Mouse (Mus musculus) embryonic facial prominence, embryonic 11.5 days (tissue): ENCODE measurements around the gene Ncoa7. TPM values are rescaled to one million over a fixed set of nuclear protein-coding genes. Genes with fewer than 3 reads are reported as not detected.

ENCODE experiments used
- ATAC-seq: fragments of 200-750 bp; cut with Nextera tagmentation; replicated peaks from 2 replicates; pipeline ENCODE4 v1.8.0; 2017; ENCODE audit warnings: low read depth; ENCODE audit not compliant: insufficient number of reproducible peaks, low FRiP score, low TSS enrichment
- DNase-seq: peaks from one replicate; pipeline ENCODE4 v3.0.0-alpha.2; 2015; ENCODE audit warnings: low spot score
- H3K27ac ChIP-seq: fragments of 300-500 bp; sonication (generic); replicated peaks from 2 replicates; pipeline ENCODE4 v1.5.1; 2014; ENCODE audit warnings: mild to moderate bottlenecking, low read depth, low read length, control low read depth
- H3K27me3 ChIP-seq: fragments of 300-500 bp; sonication (generic); 2 replicates; pipeline ENCODE4 v1.6.1; 2014; ENCODE audit warnings: mild to moderate bottlenecking, low read length, moderate library complexity, mixed read lengths; ENCODE audit not compliant: control insufficient read depth, insufficient read depth
- H3K36me3 ChIP-seq: fragments of 300-500 bp; sonication (generic); replicated peaks from 2 replicates; pipeline ENCODE4 v1.6.1; 2014; ENCODE audit warnings: low read depth, mild to moderate bottlenecking, low read length, moderate library complexity, mixed read lengths; ENCODE audit not compliant: control insufficient read depth, insufficient read depth
- H3K4me1 ChIP-seq: fragments of 300-500 bp; sonication (generic); 2 replicates; pipeline ENCODE4 v1.6.1; 2014; ENCODE audit warnings: low read length, mixed read lengths; ENCODE audit not compliant: control insufficient read depth, insufficient read depth
- H3K4me2 ChIP-seq: fragments of 300-500 bp; sonication (generic); 2 replicates; pipeline ENCODE4 v1.6.1; 2014; ENCODE audit warnings: low read depth, mild to moderate bottlenecking, control low read depth, low read length, moderate library complexity
- H3K4me3 ChIP-seq: fragments of 300-500 bp; sonication (generic); 2 replicates; pipeline ENCODE4 v1.5.1; 2014; ENCODE audit warnings: low read depth, low read length, control low read depth
- H3K9ac ChIP-seq: fragments of 300-500 bp; sonication (generic); replicated peaks from 2 replicates; pipeline ENCODE4 v1.6.1; 2014; ENCODE audit warnings: mild to moderate bottlenecking, control low read depth, low read length
- H3K9me3 ChIP-seq: fragments of 300-500 bp; sonication (generic); replicated peaks from 2 replicates; pipeline ENCODE4 v1.6.1; 2016; ENCODE audit warnings: mild to moderate bottlenecking, low read length, inconsistent platforms, mixed read lengths; ENCODE audit not compliant: control insufficient read depth
- WGBS: fragments of 180-500 bp; shearing (Covaris S2); extraction: QIAGEN DNeasy Blood & Tissue Kit; methylation state at CpG from one replicate; pipeline ENCODE4 v1.1.7; 2014; 5-methylcytosine and 5-hydroxymethylcytosine counted together
- polyA plus RNA-seq: library from polyadenylated mRNA; unstranded; fragments of >200 nt; fragmentation: Nextera tagmentation; extraction: Ambion mirVana; gene quantifications from 2 replicates; pipeline ENCODE4 v1.2.1, GENCODE M21; 2014

Gene Ncoa7
- polyA plus RNA-seq, 1 experiment from 2014 or later, result 9.7 TPM

DNA sequence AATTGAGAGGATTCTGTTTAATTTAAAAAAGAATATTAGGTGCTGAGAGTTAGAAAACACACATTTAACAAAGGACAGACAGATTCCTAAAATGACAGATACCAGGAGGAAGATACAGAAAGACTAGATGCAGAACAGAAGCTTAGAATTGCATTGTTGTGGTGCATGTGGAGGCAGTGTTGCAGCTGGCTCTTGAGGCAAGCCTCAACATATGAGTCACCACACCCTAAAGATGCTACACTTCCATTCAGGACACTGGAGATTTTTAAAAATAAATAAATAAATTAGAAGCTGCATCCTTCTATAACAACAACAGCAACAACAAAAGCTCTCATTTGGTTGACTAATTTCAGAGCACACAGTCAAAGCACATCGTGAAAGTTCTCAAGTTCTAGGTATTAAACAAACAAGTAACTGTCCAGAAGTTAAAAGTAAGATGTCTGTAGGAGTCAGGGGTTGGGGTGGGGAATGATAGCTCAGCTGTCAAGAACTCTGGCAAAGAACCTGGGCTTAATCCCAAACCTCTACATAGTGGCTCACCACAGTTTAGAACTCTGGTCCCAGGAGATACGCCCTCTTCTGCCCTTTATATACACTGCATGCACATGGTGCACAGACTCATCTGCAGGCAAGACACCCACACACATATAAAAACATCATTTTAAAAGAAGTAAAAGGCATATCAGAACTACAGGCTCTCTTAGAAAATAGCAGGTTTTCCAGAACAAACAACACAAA lies 3.2 kb downstream of the Ncoa7 start:
- H3K36me3 ChIP-seq, result no peaks in the 10 kb centered on the region

GRCm38 (mm10) chr10:30796469-30797261 lies 6.5 kb downstream of the Ncoa7 start:
- 62% methylated on average over 5 of the region's 5 CpGs for WGBS
- Histone ChIP-seq H3K4me3 (no peak overlapping the region), H3K36me3 (no peaks in the 10 kb centered on the region), H3K4me1 (no peaks in the 10 kb centered on the region), H3K27me3 (no peaks in the 10 kb centered on the region), H3K27ac (no peak overlapping the region), H3K9ac (no peak overlapping the region), H3K9me3 (no peaks in the 10 kb centered on the region), H3K4me2 (no peak overlapping the region)
- ATAC-seq (no peak), DNase-seq (no peak)

More for the DNA sequence above, 3.2 kb downstream of the Ncoa7 start:
- ATAC-seq (no peak), DNase-seq (no peak)
- no peak overlapping the region for H3K27ac ChIP-seq
- H3K27me3 ChIP-seq, result no peaks in the 10 kb centered on the region
- no peaks in the 10 kb centered on the region for H3K4me1 ChIP-seq
- no peak overlapping the region for H3K4me2 ChIP-seq
- WGBS, result 94% methylated on average over 2 of the region's 2 CpGs
- no peaks in the 10 kb centered on the region for H3K9me3 ChIP-seq
- H3K9ac ChIP-seq, result no peak overlapping the region
- no peak overlapping the region for H3K4me3 ChIP-seq

DNA sequence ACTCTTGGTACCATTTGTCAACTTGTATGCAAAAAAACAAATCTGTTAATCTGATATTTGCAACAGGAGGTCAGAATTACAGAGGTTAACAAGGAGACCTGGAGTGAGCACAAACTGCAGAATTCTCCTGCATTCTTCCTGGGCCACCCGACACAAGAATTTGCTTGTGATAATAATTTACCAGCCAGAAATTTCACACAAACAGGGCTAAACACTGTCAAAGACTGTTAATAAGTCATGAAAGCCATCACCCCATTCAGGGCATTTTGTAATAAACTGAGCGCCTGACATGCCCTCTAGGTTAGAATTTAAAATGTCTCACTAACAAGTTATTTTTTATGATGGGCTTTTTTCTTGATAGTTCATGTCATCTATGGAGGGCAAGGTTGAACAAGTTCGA lies 12.1 kb downstream of the Ncoa7 start:
- H3K36me3 ChIP-seq, result no peaks in the 10 kb centered on the region
- DNase-seq (no peak), ATAC-seq (no peak)
- no peaks in the 10 kb centered on the region for H3K4me1 ChIP-seq
- H3K9me3 ChIP-seq, result no peaks in the 10 kb centered on the region
- H3K27ac ChIP-seq, result no peak overlapping the region
- H3K9ac ChIP-seq, result no peak overlapping the region
- H3K27me3 ChIP-seq, result no peaks in the 10 kb centered on the region
- 89% methylated on average over 3 of the region's 3 CpGs for WGBS
- H3K4me2 ChIP-seq, result no peak overlapping the region
- no peak overlapping the region for H3K4me3 ChIP-seq

DNA sequence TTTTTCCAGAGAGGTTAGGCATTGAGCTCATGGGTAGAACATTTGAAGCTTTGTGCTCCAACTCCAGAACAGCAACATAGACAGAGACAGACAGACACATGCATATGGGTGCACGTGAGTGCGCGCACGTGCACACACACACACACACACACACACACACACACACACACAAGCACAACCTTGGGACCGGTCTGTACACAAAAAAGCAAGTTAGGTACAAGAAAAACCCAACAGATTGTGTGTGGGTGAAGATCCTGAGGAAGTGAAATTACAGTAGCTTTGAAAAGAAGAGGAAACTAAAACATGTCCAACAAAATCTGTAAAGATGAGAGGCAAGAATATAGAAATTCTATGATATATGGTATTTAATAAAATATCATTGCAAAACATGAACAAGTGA lies 13.6 kb downstream of the Ncoa7 start:
- ATAC-seq, result no peak
- Histone ChIP-seq H3K9me3 (no peaks in the 10 kb centered on the region), H3K27me3 (no peaks in the 10 kb centered on the region), H3K4me3 (no peak overlapping the region), H3K4me2 (no peak overlapping the region), H3K4me1 (no peaks in the 10 kb centered on the region), H3K9ac (no peak overlapping the region), H3K36me3 (no peaks in the 10 kb centered on the region), H3K27ac (no peak overlapping the region)
- 98% methylated on average over 5 of the region's 5 CpGs for WGBS
- DNase-seq, result no peak

- Histone ChIP-seq H3K4me2 (no peak overlapping the region), H3K4me3 (no peak overlapping the region), H3K4me1 (no peaks in the 10 kb centered on the region), H3K9me3 (no peaks in the 10 kb centered on the region), H3K36me3 (no peaks in the 10 kb centered on the region), H3K27ac (no peak overlapping the region), H3K9ac (no peak overlapping the region), H3K27me3 (no peaks in the 10 kb centered on the region)
- ATAC-seq (no peak), DNase-seq (no peak)
- 88% methylated on average over 1 of the region's 1 CpGs for WGBS
Observed at GRCm38 (mm10) chr10:30788340-30788721, 14.8 kb downstream of the Ncoa7 start.

DNA sequence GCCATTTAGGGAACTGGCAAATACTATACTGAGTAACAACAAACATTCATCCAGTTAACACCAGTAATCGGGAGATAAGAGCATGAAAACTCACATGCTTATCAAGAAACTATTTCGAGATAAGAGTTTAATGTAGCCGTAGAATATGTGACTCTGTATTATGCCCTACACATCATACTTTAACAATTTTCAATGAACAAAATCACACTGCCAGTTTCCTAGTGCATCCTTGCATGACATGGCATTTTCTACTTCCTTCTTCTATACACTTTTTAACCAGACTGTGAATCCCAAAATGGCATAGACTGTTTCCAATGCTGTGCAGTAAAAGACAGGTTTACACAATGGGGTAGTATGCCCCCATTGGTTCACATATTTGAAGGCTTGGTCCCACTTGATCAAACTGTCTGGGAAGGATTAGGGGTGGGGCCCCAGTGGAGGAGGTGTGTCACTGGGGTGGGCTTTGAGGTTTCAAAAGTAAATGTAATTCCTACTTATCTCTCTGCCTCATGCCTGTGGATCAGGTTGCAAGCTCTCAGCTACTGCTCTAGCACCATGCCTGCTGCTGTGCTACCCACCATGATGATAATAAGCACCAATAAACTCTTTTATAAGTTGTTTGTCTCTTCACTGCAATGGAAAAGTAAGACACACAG lies 15.3 kb downstream of the Ncoa7 start:
- no peaks in the 10 kb centered on the region for H3K36me3 ChIP-seq
- DNase-seq (no peak), ATAC-seq (no peak)
- H3K4me1 ChIP-seq, result no peaks in the 10 kb centered on the region
- H3K4me2 ChIP-seq, result no peak overlapping the region
- no peaks in the 10 kb centered on the region for H3K27me3 ChIP-seq
- no peak overlapping the region for H3K9ac ChIP-seq
- no peak overlapping the region for H3K27ac ChIP-seq
- no peak overlapping the region for H3K4me3 ChIP-seq
- no peaks in the 10 kb centered on the region for H3K9me3 ChIP-seq
- 94% methylated on average over 3 of the region's 3 CpGs for WGBS

DNA sequence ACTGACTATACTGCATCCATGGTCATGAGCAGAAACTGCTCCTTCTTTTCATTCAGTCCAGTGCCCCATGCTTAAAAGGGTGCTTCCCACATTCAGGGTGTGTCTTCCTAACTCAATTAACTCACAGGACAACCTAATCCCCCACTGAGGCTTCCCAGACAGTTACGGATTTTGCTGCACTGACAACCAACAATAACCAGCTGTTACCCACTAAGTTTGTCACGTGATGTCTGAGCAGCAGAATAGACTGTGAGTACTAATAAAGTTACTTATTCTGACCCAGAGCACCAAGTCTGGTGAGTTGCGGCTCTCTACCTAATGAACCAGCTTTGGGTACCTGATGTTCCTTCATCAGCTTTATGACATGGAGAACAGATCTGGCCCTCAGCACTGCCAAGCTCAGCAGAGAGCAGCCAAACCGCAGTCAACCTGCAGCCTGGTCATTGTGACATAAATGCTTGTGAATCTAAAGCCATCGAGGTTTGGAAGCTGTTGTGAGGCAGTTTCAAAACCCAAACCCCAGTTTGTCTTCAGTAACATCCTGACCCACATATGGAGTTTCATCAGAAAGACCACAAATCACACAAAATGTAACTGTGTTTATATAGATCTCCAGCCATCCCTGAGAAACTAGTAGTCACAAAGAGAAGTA lies 16.9 kb downstream of the Ncoa7 start:
- H3K4me3 ChIP-seq, result no peak overlapping the region
- H3K9ac ChIP-seq, result no peak overlapping the region
- no peak overlapping the region for H3K27ac ChIP-seq
- no peaks in the 10 kb centered on the region for H3K36me3 ChIP-seq
- H3K4me1 ChIP-seq, result no peaks in the 10 kb centered on the region
- H3K27me3 ChIP-seq, result no peaks in the 10 kb centered on the region
- H3K4me2 ChIP-seq, result no peak overlapping the region
- 86% methylated on average over 5 of the region's 5 CpGs for WGBS
- DNase-seq (no peak), ATAC-seq (no peak)
- H3K9me3 ChIP-seq, result no peaks in the 10 kb centered on the region
